Mouse (Mus musculus) layer of hippocampus, adult 2 months (tissue): ENCODE measurements around the gene Rspo1. TPM values are rescaled to one million over a fixed set of nuclear protein-coding genes. Genes with fewer than 3 reads are reported as not detected.
"Not testable (repeated sequence)": the region's sequence is repeated elsewhere in the genome, so short reads cannot be mapped to it uniquely, and the experiment has no call there.

Experiments used
- DNase-seq, 2 experiments: peaks; one replicate each; pipeline ENCODE4 v3.0.0; 2022; ENCODE audit warnings: low spot score in 2 of 2
- H3K27ac ChIP-seq: fragments of 200-600 bp; 2 replicates; pipeline ENCODE4 v1.8.1; 2022
- H3K4me3 ChIP-seq: fragments of 200-600 bp; 2 replicates; pipeline ENCODE4 v1.8.1; 2022; ENCODE audit warnings: mild to moderate bottlenecking
- CTCF ChIP-seq: fragments of 200-600 bp; conservative IDR thresholded peaks from 2 replicates; pipeline ENCODE4 v1.8.1; 2022; ENCODE audit warnings: antibody characterized with exemption, mild to moderate bottlenecking, moderate library complexity
- long read RNA-seq, 2 experiments: library from polyadenylated mRNA; stranded (forward); transcript quantifications; one replicate each; pipeline ENCODE4 v2.0.0; 2021; ENCODE audit warnings: borderline mapping rate in 2 of 2
- total RNA-seq, 2 experiments: library from RNA; stranded (reverse); gene quantifications; 2 replicates each; pipeline ENCODE4 v1.2.3; 2021

The Rspo1 gene
- total RNA-seq: 1 to 10 TPM; 9.5 to 9.8 TPM
- long read RNA-seq, experiment 1, partial matches to known transcripts: 0 of 4 reads
- long read RNA-seq, experiment 1, other reads (novel, unspliced or antisense): 0 of 4 reads
- long read RNA-seq, experiment 2, transcript Rspo1-201 (6 exons, 1,834 nt): major isoform, 12 of 12 reads
- long read RNA-seq, experiment 2, partial matches to known transcripts: 0 of 12 reads
- long read RNA-seq, experiment 2, other reads (novel, unspliced or antisense): 0 of 12 reads

DNA sequence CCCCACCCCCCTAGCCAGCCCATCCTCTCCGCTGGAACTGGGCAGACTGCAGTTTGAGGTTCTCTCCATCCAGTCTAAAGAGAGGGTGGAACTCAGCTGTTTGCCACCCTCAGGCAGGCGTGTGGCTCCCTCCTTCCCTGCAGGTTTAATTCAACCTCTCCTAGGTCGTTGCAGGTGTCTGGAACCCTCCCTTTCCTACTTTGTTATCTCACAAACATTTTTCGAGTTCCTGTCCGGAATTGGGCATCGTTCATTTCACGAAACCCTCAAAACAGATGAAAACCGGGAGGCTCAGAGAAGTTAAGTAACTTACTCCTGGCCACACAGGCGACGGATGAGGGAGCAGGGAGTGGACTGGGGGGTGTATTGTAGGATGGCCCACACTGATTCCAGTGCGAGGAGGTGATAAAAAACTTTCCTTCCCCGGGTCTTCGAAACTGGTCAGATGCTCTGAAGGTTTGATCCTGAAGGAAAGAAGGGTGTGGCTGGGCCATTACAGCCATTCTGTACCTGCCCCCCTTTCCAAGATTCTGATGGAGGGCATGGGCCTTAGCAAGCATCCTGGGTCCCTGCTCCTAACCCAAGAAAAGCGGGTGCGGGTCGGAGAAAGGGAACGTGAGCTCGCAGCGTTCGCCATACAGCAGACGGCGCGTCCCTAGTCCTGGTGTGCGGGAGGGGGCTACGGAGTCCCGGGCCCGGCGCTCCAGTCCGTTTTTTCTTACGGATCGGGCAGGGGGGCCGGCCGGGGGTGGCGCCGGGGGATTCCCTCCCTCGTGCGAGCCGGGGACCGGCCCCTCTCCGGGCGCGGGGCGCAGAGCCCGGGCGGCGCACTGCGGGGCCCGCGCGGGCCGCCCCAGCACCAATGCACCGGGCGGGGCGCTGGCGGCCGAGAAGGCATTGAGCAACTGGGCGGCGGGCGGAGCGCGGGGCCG is at the start of gene Rspo1:
Rspo1 (plus strand) TSS at position 760 of the 932 bp plus-strand sequence.
- Histone ChIP-seq H3K4me3 (peak within 1 kb of the TSS; percentile 29), H3K27ac (no peak within 1 kb of the TSS)
- no peak for TF ChIP-seq CTCF
- DNase-seq: no peak

DNA sequence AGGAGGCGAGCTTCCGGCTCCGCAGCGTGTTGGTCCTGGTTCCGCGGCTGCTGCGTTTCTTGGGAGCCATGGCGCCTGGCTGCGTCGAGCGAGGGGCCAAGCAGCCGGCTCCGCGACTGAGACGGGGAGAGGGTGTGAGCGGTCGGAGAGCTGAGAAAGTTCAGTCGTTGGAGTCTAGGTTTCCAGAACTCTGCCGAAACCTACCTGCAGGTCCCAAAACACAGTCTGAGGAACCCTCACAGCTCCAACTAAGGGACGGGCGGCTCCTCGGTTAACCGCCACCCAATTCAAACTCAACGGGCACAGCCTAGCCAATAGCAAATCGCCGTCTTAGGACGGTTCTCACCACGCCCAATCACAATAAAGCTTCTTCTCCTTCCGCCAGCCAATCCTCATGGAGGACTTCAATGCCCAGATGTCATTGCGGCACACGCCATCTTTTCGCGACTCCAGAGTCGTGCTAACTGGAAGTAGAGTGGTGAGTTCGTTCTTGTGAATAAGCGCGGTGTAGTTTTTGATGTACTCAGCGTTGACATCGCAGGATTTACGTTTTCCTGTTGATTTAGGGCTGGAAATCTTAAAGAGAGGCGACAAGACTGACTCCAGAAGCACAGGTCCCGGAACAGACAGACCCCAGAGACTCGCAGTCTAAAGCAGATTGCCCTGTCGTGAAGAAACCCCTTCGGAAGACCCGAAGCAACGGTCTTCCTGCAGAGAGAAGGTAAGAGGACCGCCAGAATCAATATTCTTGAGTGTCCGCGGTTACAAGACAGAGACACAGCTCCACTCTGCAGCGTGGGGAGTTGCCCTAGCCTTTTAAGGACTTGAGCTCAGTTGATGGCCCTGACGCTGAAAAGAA is 49.4 kb upstream of the Rspo1 start, which contains the start of gene 9930104L06Rik:
9930104L06Rik (plus strand) TSS at position 436 of the 859 bp plus-strand sequence.
- no peak; the same call in 1 of the 2 replicates for TF ChIP-seq CTCF
- Histone ChIP-seq H3K27ac (peak within 1 kb of the TSS; percentile 75), H3K4me3 (peak within 1 kb of the TSS; percentile 95)
- DNase-seq: peak; percentile 95

DNA sequence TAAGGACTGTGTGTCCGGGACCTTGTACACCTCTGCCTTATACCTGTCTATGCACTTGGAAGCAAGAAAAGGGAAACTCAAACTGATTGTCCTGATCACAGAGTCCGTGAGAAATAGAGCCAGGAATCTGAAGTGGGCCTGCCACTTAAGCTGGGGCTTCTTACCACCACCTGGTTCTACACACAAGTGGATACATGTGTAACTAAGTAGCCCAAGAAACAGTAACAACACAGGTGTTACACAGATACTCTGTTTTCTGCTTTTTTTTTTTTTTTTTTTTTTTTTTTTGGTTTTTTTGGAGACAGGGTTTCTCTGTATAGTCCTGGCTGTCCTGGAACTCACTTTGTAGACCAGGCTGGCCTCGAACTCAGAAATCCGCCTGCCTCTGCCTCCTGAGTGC is 47.0 kb upstream of the Rspo1 start, which contains the start of gene Cdca8:
Cdca8 (minus strand) TSS at position 101 of the 400 bp plus-strand sequence.
- not testable (repeated sequence) for H3K4me3 ChIP-seq, H3K27ac ChIP-seq, DNase-seq

DNA sequence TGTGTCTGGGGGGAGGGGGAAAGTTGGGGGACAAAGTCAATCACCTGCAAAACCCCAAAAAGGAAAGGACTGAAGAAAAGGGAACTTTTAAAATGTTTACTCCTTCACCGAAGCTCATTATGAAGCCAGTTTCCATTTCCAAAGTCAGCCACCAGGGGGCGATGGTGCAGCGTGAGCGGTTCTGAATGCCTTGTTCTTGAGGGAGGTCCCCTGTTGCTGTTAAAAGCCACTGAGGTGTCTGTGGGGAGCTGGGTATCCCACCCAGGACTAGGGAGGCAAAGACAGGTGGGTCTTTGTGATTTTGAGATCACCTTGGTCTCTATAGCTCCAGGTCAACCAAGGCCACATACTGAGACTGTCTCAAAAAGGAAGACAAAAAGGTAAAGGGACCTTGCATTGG is 43.2 kb upstream of the Rspo1 start:
- DNase-seq: peak; percentile 63 to 91

GRCm38 (mm10) chr4:124943781-124944180 is 42.4 kb upstream of the Rspo1 start:
- no peak overlapping the region for H3K4me3 ChIP-seq
- DNase-seq: no peak
- no peak for TF ChIP-seq CTCF
- no peak overlapping the region for H3K27ac ChIP-seq

More for the DNA sequence above, 43.2 kb upstream of the Rspo1 start:
- peak; percentile 90 for TF ChIP-seq CTCF
- Histone ChIP-seq H3K4me3 (no peak overlapping the region), H3K27ac (no peak overlapping the region)

GRCm38 (mm10) chr4:124944961-124945360 is 41.3 kb upstream of the Rspo1 start:
- DNase-seq: no peak
- TF ChIP-seq CTCF: peak; percentile 68
- no peak overlapping the region for H3K27ac ChIP-seq
- no peak overlapping the region for H3K4me3 ChIP-seq

GRCm38 (mm10) chr4:124949488-124949887 is 36.7 kb upstream of the Rspo1 start:
- TF ChIP-seq CTCF: no peak
- no peak for DNase-seq
- H3K27ac ChIP-seq: no peak overlapping the region
- H3K4me3 ChIP-seq: no peak overlapping the region

DNA sequence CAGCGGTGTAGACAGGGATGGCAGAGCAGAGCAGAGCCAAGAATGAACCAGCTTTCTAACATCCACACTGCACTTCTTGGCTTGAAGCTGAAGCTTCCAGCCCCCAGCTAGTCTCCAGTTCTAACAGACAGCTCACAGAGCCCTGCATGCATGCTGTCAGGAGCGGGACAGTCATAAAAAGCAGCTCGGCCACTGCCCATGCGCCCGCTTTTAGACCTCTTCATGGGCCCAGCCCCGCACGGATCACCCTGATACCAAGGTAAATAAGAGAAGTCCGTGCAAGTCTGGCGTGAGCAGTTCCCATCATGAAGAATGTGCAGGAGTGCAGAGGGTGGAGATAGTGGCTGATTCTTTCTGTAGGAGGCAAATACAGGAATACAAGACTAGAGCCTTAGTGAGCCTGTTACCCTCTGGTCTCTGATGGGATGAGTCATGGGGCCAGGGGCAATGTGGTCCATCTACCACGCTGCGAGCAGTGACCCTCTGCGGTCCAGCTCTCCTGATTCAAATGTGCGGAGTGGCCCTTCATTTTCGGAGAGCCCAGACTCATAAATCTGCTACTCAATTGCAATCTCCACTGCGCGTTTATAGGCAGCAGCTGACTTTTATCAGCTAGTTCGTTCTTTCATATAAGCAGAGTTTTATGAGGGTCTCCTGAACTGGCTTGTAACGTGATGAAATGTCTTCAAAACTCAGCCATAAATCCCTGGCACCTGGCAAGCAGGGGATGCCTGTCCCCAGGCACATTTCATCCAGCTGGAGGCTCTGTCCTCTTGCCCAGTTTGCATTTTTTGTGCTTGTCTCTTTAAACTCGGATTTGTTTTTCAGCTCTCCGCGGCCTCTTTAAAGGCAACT is 35.8 kb upstream of the Rspo1 start:
- TF ChIP-seq CTCF: no peak
- no peak overlapping the region for H3K27ac ChIP-seq
- H3K4me3 ChIP-seq: no peak overlapping the region

DNA sequence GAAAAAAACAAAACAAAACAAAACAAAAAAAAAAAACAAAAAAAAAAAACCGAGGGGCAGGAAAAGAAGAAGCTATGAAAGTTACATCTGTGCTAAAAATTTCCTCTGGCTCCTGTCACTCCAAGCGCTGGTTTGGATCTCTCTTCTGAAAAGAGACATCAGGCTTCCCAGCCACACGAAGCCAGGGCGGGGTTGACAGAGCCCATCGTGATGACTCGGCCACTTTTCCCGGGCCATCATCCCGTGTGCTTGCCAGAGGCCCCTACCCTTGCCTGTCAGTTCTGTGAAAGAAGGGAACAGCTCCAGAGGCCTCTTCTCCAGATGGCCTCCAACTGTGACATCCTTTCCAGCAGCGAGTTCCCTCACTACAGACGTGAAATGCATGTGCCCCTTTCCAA is 35.2 kb upstream of the Rspo1 start:
- DNase-seq: no peak
- Histone ChIP-seq H3K27ac (no peak overlapping the region), H3K4me3 (no peak overlapping the region)
- no peak for TF ChIP-seq CTCF

More for the DNA sequence above, 35.8 kb upstream of the Rspo1 start:
- no peak for DNase-seq

- Histone ChIP-seq H3K27ac (no peak overlapping the region), H3K4me3 (no peak overlapping the region)
- no peak for DNase-seq
- TF ChIP-seq CTCF: no peak
These were observed 32.7 kb upstream of the Rspo1 start for GRCm38 (mm10) chr4:124953546-124953945.

DNA sequence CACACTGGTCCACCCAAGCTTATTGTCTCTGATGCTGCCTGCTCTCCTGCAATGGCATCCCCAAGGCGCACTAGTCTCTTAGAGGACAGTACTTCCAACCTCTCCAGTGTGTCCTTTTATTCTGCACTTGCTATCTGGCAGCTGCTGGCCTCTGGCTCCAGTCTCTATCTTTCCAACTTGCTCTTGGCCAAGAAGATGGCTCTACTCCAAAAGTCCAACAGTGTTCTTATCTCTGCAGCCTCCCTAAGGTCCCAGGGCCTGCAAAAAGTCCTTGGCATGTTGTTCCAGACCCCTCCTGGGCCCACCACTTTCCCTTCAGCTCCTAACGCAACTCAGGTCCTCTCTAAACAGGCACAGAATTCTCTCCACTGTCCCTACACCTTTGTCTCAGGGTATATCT is 28.9 kb upstream of the Rspo1 start:
- no peak for DNase-seq
- TF ChIP-seq CTCF: no peak
- no peak overlapping the region for H3K4me3 ChIP-seq
- H3K27ac ChIP-seq: no peak overlapping the region

DNA sequence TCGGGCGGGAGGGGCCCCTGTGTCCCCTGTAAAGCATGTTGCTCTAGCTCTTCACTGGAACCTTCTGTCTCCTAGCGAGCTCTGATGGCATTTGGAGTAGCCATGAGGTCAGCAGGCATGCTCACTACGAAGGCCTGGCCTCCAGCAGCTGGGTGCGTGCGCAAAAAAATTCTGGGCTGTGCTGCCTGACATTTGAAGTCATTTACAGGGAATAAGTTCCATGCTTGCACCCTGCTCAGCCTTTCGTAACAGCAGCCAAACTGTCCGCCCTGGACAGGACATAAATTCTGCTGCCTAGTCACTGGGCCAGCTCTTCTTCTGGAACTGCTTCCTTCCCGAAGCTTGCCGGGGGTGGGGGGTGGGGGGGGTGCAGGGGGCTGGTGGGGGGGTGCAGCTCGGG is 27.2 kb upstream of the Rspo1 start:
- no peak for DNase-seq
- Histone ChIP-seq H3K27ac (no peak overlapping the region), H3K4me3 (no peak overlapping the region)
- TF ChIP-seq CTCF: no peak
